Mouse (Mus musculus) lung, postnatal 0 days (tissue): Measurements from ENCODE around the gene Nsg2. TPM values are rescaled to one million over a fixed set of nuclear protein-coding genes. Genes with fewer than 3 reads are reported as not detected.

Experiments
- ATAC-seq: fragments of 200-750 bp; cut with Nextera tagmentation; 2 replicates; pipeline ENCODE4 v1.8.0; 2017; ENCODE audit warnings: moderate library complexity
- DNase-seq: peaks from one replicate; pipeline ENCODE4 v3.0.0-alpha.2; 2016; ENCODE audit warnings: low spot score
- H3K27ac ChIP-seq: fragments of 300-500 bp; sonication (generic); 2 replicates; pipeline ENCODE4 v1.5.1; 2014; ENCODE audit warnings: antibody characterized with exemption, mild to moderate bottlenecking, low read length, mixed read lengths
- H3K27me3 ChIP-seq: fragments of 300-500 bp; sonication (generic); replicated peaks from 2 replicates; pipeline ENCODE4 v1.6.1; 2014; ENCODE audit warnings: low read length, mixed read lengths; ENCODE audit not compliant: insufficient read depth
- H3K36me3 ChIP-seq: fragments of 300-500 bp; sonication (generic); 2 replicates; pipeline ENCODE4 v1.6.1; 2014; ENCODE audit warnings: low read length, mixed read lengths; ENCODE audit not compliant: insufficient read depth
- H3K4me1 ChIP-seq: fragments of 300-500 bp; sonication (generic); 2 replicates; pipeline ENCODE4 v1.6.1; 2014; ENCODE audit warnings: antibody characterized with exemption, low read depth, low read length, mixed read lengths; ENCODE audit not compliant: insufficient read depth
- H3K4me2 ChIP-seq: fragments of 300-500 bp; sonication (generic); replicated peaks from 2 replicates; pipeline ENCODE4 v1.6.1; 2014; ENCODE audit warnings: low read depth, mild to moderate bottlenecking, low read length, moderate library complexity, mixed read lengths
- H3K4me3 ChIP-seq: fragments of 300-500 bp; sonication (generic); 2 replicates; pipeline ENCODE4 v1.5.1; 2014; ENCODE audit warnings: low read depth, low read length
- H3K9ac ChIP-seq: fragments of 300-500 bp; sonication (generic); replicated peaks from 2 replicates; pipeline ENCODE4 v1.6.1; 2014; ENCODE audit warnings: low read depth, mild to moderate bottlenecking
- H3K9me3 ChIP-seq: fragments of 300-500 bp; sonication (generic); 2 replicates; pipeline ENCODE4 v1.6.1; 2016; ENCODE audit warnings: low read length, mixed read lengths
- CTCF ChIP-seq: IDR thresholded peaks from 2 replicates; pipeline ENCODE4 v1.5.1; 2016; ENCODE audit warnings: antibody characterized with exemption, mild to moderate bottlenecking
- EP300 ChIP-seq: IDR thresholded peaks from 2 replicates; pipeline ENCODE4 v1.6.1; 2016; ENCODE audit warnings: antibody characterized with exemption, mild to moderate bottlenecking, control low read depth
- WGBS: fragments of 180-500 bp; shearing (Covaris S2); extraction: QIAGEN DNeasy Blood & Tissue Kit; methylation state at CpG from one replicate; pipeline ENCODE4 v1.1.7; 2014; 5-methylcytosine and 5-hydroxymethylcytosine counted together
- polyA plus RNA-seq: library from polyadenylated mRNA; unstranded; fragments of >200 nt; fragmentation: Nextera tagmentation; extraction: Ambion mirVana; gene quantifications from 2 replicates; pipeline ENCODE4 v1.2.1, GENCODE M21; 2015

Gene Nsg2
- polyA plus RNA-seq, 1 experiment from 2014 or later, result 0.20 TPM

- Histone ChIP-seq H3K9me3 (no peaks in the 10 kb centered on the region), H3K9ac (no peak overlapping the region), H3K4me1 (no peaks in the 10 kb centered on the region), H3K27ac (no peak overlapping the region), H3K27me3 (no peaks in the 10 kb centered on the region), H3K4me3 (no peak overlapping the region), H3K4me2 (no peak overlapping the region), H3K36me3 (no peaks in the 10 kb centered on the region)
- 35% methylated on average over 9 of the region's 9 CpGs for WGBS
- DNase-seq (no peak), ATAC-seq (no peak)
- no peak for TF ChIP-seq EP300
- TF ChIP-seq CTCF, result no peak
Measured at GRCm38 (mm10) chr11:32032053-32032452, 31.8 kb downstream of the Nsg2 start.

DNA sequence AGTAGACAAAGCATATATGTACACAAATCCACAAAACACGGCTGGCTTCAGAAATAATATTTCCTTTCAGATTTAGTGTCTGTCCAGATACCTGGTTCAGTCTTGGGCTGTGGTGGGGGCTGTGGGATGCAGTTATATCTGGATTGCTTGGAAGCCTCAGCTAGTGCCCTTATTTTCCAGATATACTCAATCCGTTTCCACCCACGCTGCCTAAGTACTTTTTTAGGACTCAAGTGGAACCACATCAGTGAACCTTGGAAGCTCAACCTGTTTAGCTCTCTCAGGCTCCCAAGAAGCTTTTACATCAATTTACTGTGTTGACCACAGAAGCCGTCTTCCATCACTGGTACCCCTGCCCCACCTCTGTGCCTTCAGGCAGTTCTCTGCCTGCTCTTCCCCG is 35.6 kb downstream of the Nsg2 start:
- Histone ChIP-seq H3K27me3 (no peaks in the 10 kb centered on the region), H3K27ac (no peak overlapping the region), H3K4me2 (no peak overlapping the region), H3K36me3 (no peaks in the 10 kb centered on the region), H3K4me3 (no peak overlapping the region), H3K4me1 (no peaks in the 10 kb centered on the region), H3K9me3 (no peaks in the 10 kb centered on the region), H3K9ac (no peak overlapping the region)
- WGBS, result 76% methylated on average over 5 of the region's 5 CpGs
- ATAC-seq, result no peak
- TF ChIP-seq CTCF (no peak), EP300 (no peak)
- no peak for DNase-seq

DNA sequence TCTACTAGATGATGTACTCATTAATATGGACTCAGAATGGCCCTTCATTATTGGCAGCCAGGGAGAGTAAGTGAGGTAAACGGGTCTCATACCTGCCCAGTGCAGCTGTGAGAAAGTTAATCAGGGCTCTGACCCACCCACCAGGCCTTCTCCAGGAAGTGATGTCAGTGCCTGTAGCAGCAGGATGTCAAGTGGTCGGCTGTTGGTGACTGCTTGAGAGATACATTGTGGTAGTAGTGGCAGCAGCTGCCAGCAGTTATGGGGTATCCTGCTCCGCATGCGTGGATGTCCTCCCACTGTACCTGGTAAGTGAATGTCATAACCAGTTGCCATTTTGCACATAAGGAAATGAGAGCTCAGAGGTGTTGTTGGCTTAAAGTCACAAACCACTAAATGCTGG is 39.4 kb downstream of the Nsg2 start:
- WGBS, result 40% methylated on average over 4 of the region's 4 CpGs
- TF ChIP-seq CTCF (no peak), EP300 (no peak)
- no peak for DNase-seq
- Histone ChIP-seq H3K9me3 (no peaks in the 10 kb centered on the region), H3K36me3 (no peaks in the 10 kb centered on the region), H3K4me3 (no peak overlapping the region), H3K27me3 (no peaks in the 10 kb centered on the region), H3K4me2 (no peak overlapping the region), H3K27ac (no peak overlapping the region), H3K4me1 (no peaks in the 10 kb centered on the region), H3K9ac (no peak overlapping the region)
- no peak for ATAC-seq

DNA sequence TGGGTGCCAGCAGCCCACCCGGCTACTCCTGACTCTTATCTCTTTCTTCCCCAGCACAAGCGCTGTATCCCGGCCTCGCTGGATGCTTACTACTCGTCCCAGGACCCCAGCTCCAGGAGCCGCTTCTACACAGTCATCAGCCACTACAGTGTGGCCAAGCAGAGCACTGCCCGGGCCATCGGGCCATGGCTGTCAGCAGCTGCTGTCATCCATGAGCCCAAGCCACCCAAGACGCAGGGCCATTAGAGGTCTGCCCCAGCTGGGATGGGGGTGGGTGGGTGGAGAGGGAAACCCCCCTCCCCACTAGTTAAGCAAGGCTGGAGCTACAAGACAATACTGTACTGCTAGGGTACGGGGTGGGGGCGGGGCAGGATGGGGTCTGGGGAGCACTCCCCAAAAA is 57.1 kb downstream of the Nsg2 start:
- H3K4me1 ChIP-seq, result no peaks in the 10 kb centered on the region
- 92% methylated on average over 11 of the region's 11 CpGs for WGBS
- no peak for TF ChIP-seq CTCF
- no peak for TF ChIP-seq EP300

GRCm38 (mm10) chr11:32057861-32058260 is 57.6 kb downstream of the Nsg2 start:
- no peaks in the 10 kb centered on the region for H3K36me3 ChIP-seq
- H3K27me3 ChIP-seq, result no peaks in the 10 kb centered on the region
- WGBS, result 88% methylated on average over 13 of the region's 13 CpGs
- no peak overlapping the region for H3K4me2 ChIP-seq
- no peak overlapping the region for H3K27ac ChIP-seq
- no peaks in the 10 kb centered on the region for H3K4me1 ChIP-seq
- no peak for TF ChIP-seq CTCF
- no peak overlapping the region for H3K4me3 ChIP-seq
- H3K9ac ChIP-seq, result no peak overlapping the region
- H3K9me3 ChIP-seq, result no peaks in the 10 kb centered on the region
- no peak for ATAC-seq
- DNase-seq, result no peak

More for the DNA sequence above, 57.1 kb downstream of the Nsg2 start:
- Histone ChIP-seq H3K36me3 (no peaks in the 10 kb centered on the region), H3K4me3 (no peak overlapping the region), H3K9ac (no peak overlapping the region), H3K27ac (no peak overlapping the region), H3K27me3 (no peaks in the 10 kb centered on the region), H3K9me3 (no peaks in the 10 kb centered on the region), H3K4me2 (no peak overlapping the region)
- ATAC-seq (no peak), DNase-seq (no peak)

DNA sequence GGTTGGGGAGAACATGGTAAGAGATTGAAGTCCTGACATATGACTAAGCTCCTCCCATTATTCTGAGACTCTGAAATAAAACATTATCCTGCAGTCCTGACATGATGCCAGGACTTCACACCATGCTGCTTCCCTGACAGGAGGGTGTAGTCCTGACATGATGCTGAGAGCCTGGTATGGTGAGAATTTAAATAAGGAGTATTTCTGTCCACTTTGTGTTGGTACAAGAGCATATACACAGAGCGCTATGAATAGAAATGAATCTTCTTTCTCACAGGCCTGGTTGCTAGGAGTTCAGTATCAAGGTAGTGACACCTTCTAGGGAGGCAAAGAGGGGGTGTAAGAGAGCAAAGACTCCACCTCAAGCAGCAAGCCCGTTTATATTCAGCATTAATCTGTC is 60.8 kb downstream of the Nsg2 start:
- Histone ChIP-seq H3K27me3 (no peaks in the 10 kb centered on the region), H3K9me3 (no peaks in the 10 kb centered on the region), H3K27ac (no peak overlapping the region), H3K4me2 (no peak overlapping the region), H3K9ac (no peak overlapping the region), H3K36me3 (no peaks in the 10 kb centered on the region), H3K4me3 (no peak overlapping the region), H3K4me1 (no peaks in the 10 kb centered on the region)
- TF ChIP-seq EP300, result no peak
- TF ChIP-seq CTCF, result no peak
- 57% methylated on average over 2 of the region's 2 CpGs for WGBS
- ATAC-seq, result no peak
- DNase-seq, result no peak

DNA sequence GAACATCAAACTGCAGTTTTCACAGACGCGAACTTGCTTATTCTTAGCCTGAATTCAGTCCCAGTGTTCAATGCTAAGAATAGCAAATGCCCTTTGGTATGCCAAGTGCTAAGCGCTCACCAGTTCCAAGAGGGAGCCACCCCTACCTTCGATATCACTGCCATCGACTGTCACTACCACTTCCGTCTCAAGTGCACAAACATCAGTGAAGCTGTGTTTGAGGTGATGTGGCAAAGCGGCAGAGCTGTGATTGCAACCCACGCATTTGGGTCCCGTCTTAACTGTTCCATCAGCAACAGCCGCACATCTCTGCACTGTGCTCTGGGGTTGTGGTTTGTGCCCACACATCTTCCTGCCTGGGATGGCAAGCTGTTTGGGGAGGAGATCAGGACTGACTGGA is 61.6 kb downstream of the Nsg2 start:
- H3K9ac ChIP-seq, result no peak overlapping the region
- no peak for DNase-seq

More for the DNA sequence above, 61.6 kb downstream of the Nsg2 start:
- Histone ChIP-seq H3K4me2 (no peak overlapping the region), H3K27ac (no peak overlapping the region), H3K36me3 (no peaks in the 10 kb centered on the region), H3K4me3 (no peak overlapping the region), H3K9me3 (no peaks in the 10 kb centered on the region), H3K4me1 (no peaks in the 10 kb centered on the region), H3K27me3 (no peaks in the 10 kb centered on the region)
- WGBS, result 67% methylated on average over 10 of the region's 10 CpGs
- TF ChIP-seq EP300 (no peak), CTCF (no peak)
- no peak for ATAC-seq
